Comparison of ENCODE assay signal across 14 mouse cellular contexts in the genomic region with DNA sequence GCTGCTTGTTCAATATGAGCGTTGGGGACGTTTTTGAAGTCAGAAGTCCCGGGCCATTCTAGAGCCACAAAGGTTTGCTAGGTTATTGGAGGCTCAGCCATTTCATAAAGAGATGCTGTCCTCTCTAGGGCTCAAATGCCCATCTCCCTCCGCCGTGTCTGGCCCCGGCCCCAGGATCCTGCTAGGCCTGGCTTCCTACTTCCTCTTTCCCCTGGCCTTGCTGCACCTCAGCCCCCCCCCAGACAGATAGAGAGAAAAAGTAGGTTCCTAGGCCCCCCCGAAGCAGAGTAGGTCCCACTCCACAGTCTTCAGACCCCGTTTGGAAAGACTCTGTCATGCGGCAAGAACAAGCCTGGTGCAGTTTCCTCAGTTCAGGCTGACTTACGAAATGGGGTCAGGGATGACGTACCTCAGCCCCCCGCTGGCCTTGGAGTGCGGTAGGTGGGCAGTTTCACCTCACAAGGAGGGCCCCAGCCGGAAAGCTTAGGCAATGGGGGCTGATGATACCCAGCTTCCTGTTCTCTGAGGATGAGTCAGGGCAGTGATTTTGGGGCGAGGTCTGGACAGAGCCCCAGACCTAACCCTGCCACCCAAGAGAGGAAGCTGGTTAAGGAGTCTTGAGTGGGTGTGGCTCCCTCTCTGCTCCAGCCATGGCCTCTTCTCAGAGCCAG. TPM values are rescaled to one million over a fixed set of nuclear protein-coding genes. Genes with fewer than 3 reads are reported as not detected.
DNase-seq lines count a peak whose midpoint lies in the region; ATAC-seq and TF ChIP-seq lines count a peak whose summit lies in the region.
"Had no signal": no experiment of that assay in that cellular context is flagged by ENCODE, and none has a peak within 500 bp of the region (broad histone marks: within the 10 kb centered on the region; RNA-seq: fewer than 3 reads in every experiment).

No protein-coding gene starts in this region.

- peaks cover 33% of the 10 kb centered on the region for H3K4me1 ChIP-seq in spleen, adult 2 months (ENCODE audit: control insufficient read depth, insufficient read depth, insufficient read length)
- peaks cover 17% of the 10 kb centered on the region for H3K4me1 ChIP-seq in liver, postnatal 0 days (ENCODE audit: insufficient read depth)
- H3K4me1 ChIP-seq in thymus, adult 2 months (replicated peaks; ENCODE audit: control insufficient read depth, insufficient read depth, low read length): peaks cover 50% of the 10 kb centered on the region

- no peak for TF ChIP-seq EP300 in liver, postnatal 0 days (IDR thresholded peaks at IDR 0.05; ENCODE audit: low read depth)

- no peak for TF ChIP-seq POLR2A in spleen, adult 2 months (IDR thresholded peaks at IDR 0.05; ENCODE audit: low read depth, low read length)
- TF ChIP-seq POLR2A in thymus, adult 2 months (IDR thresholded peaks at IDR 0.05; ENCODE audit: control insufficient read depth, extremely low read depth, insufficient read depth, low read length, poor library complexity): no peak

- intact Hi-C loops in gastrocnemius, postnatal 14 days (cut with DNase I; ENCODE audit: low total_unique reads): no loop called here

- H3K4me2 ChIP-seq in liver, postnatal 0 days (ENCODE audit: low read depth, low read length): peak overlapping the region; percentile 49
- H3K4me2 ChIP-seq: embryonic facial prominence, embryonic 12.5 days; hindbrain, embryonic 14.5 days had no signal

- peak overlapping the region; percentile 25; the same call in 1 of the 2 replicates for H3K4me3 ChIP-seq in spleen, adult 2 months (ENCODE audit: extremely low read depth, insufficient read depth, insufficient read length)
- H3K4me3 ChIP-seq in liver, postnatal 0 days (ENCODE audit: low read depth, low read length): peak overlapping the region; percentile 15; the same call in 1 of the 2 replicates
- H3K4me3 ChIP-seq in thymus, adult 2 months (ENCODE audit: control insufficient read depth, insufficient read depth, low read length): no peak overlapping the region
- H3K4me3 ChIP-seq: embryonic facial prominence, embryonic 12.5 days; left cerebral cortex, adult 2 months had no signal

- peaks cover 28% of the 10 kb centered on the region for H3K36me3 ChIP-seq in spleen, adult 2 months (ENCODE audit: control insufficient read depth, insufficient read depth, low read length)
- H3K36me3 ChIP-seq in liver, postnatal 0 days (replicated peaks; ENCODE audit: insufficient read depth, low read length): peaks cover 2% of the 10 kb centered on the region
- H3K36me3 ChIP-seq in thymus, adult 2 months (ENCODE audit: control insufficient read depth, insufficient read depth, low read length): peaks cover 20% of the 10 kb centered on the region
- H3K36me3 ChIP-seq: embryonic facial prominence, embryonic 12.5 days had no signal

- ATAC-seq in liver, postnatal 0 days: peak; percentile 53
- ATAC-seq in erythroblast, adult 5-6 weeks (replicated peaks; ENCODE audit: low FRiP score, poor library complexity, severe bottlenecking): no peak

- H3K9ac ChIP-seq in liver, postnatal 0 days (replicated peaks): no peak overlapping the region
- H3K9ac ChIP-seq: embryonic facial prominence, embryonic 12.5 days; hindbrain, embryonic 14.5 days had no signal

- WGBS in spleen, adult 2 months: 19% methylated on average over 15 of the region's 15 CpGs
- WGBS in liver, postnatal 0 days (ENCODE audit: insufficient replicate concordance): 37% methylated on average over 15 of the region's 15 CpGs
- WGBS in thymus, adult 2 months: 54% methylated on average over 15 of the region's 15 CpGs

- H3K9me3 ChIP-seq in liver, postnatal 0 days (ENCODE audit: low read length): no peaks in the 10 kb centered on the region
- H3K9me3 ChIP-seq: embryonic facial prominence, embryonic 12.5 days had no signal

- TF ChIP-seq CTCF in spleen, adult 2 months (IDR thresholded peaks at IDR 0.05; ENCODE audit: extremely low read depth, insufficient read depth, insufficient read length, insufficient replicate concordance): no peak
- no peak for TF ChIP-seq CTCF in liver, postnatal 0 days (IDR thresholded peaks at IDR 0.05; ENCODE audit: low read depth)
- TF ChIP-seq CTCF in thymus, adult 2 months (IDR thresholded peaks at IDR 0.05; ENCODE audit: borderline replicate concordance, control insufficient read depth, extremely low read depth, insufficient read depth, low read length, poor library complexity): no peak

- H3K27me3 ChIP-seq in spleen, adult 2 months (ENCODE audit: control insufficient read depth, insufficient read depth, low read length): no peaks in the 10 kb centered on the region
- H3K27me3 ChIP-seq in liver, postnatal 0 days (ENCODE audit: insufficient read depth, low read length): no peaks in the 10 kb centered on the region
- no peaks in the 10 kb centered on the region for H3K27me3 ChIP-seq in thymus, adult 2 months (ENCODE audit: control insufficient read depth, insufficient read depth, low read length)

- DNase-seq in gastrocnemius, postnatal 14 days: peak; percentile 4
- DNase-seq in gastrocnemius, adult 18-20 months (ENCODE audit: low spot score): no peak
- no peak for DNase-seq in spleen, adult 2 months (ENCODE audit: low read depth in 1 of 2, low spot score in 2 of 2)
- no peak for DNase-seq in spleen, postnatal 14 days (ENCODE audit: low spot score in 2 of 2)
- DNase-seq in liver, postnatal 0 days: peak; percentile 64
- peak; percentile 74 to 80 for DNase-seq in natural killer cell, adult 2 months (ENCODE audit: low spot score in 2 of 2)
- no peak for DNase-seq in thymus, adult 2 months

- H3K27ac ChIP-seq in spleen, adult 2 months (ENCODE audit: insufficient read depth, low read length): peak overlapping the region; percentile 84
- H3K27ac ChIP-seq in liver, postnatal 0 days (ENCODE audit: low read depth): peak overlapping the region; percentile 48; the same call in 1 of the 2 replicates
- H3K27ac ChIP-seq in thymus, adult 2 months (ENCODE audit: control insufficient read depth, insufficient read depth, low read length): no peak overlapping the region
- H3K27ac ChIP-seq: embryonic facial prominence, embryonic 12.5 days; hindbrain, embryonic 14.5 days; kidney, postnatal 0 days; left cerebral cortex, adult 2 months had no signal

RNA-seq across cellular contexts. Expression of gene Fmnl1, which starts 7.0 kb away (rescaled TPM):
- 1 to 10 TPM; 6.7 to 7.3 TPM for total RNA-seq in gastrocnemius, postnatal 14 days (2021)
- total RNA-seq in gastrocnemius, adult 18-20 months (2021): 1 to 10 TPM; 5.1 to 8.1 TPM
- polyA plus RNA-seq in spleen, adult 2 months (2012; rRNA removed): 137 and 147 TPM in 2 replicates
- 4.1 and 5.9 TPM in 2 replicates for polyA plus RNA-seq in liver, postnatal 0 days (2015; fragmentation: Nextera tagmentation; extraction: Ambion mirVana)
- polyA plus RNA-seq in thymus, adult 2 months (2012; rRNA removed): 235 and 264 TPM in 2 replicates
- 70.7 and 93.0 TPM in 2 replicates for total RNA-seq in erythroblast, adult 5-6 weeks (2015; ENCODE audit: low replicate concordance)
- total RNA-seq in erythroblast, adult 5-6 weeks (2017; ENCODE audit: low replicate concordance): 8.6 and 16.9 TPM in 2 replicates

RNA-seq across cellular contexts. Expression of gene 1700023F06Rik, which starts 30.4 kb away (rescaled TPM):
- not detected for total RNA-seq in gastrocnemius, postnatal 14 days (2021)
- not detected for total RNA-seq in gastrocnemius, adult 18-20 months (2021)
- not detected in 2 replicates for polyA plus RNA-seq in spleen, adult 2 months (2012; rRNA removed)
- polyA plus RNA-seq in liver, postnatal 0 days (2015; fragmentation: Nextera tagmentation; extraction: Ambion mirVana): 0.09 TPM in 1 of 2 replicates, not detected in the other
- 0.23 and 0.35 TPM in 2 replicates for polyA plus RNA-seq in thymus, adult 2 months (2012; rRNA removed)
- not detected in 2 replicates for total RNA-seq in erythroblast, adult 5-6 weeks (2015; ENCODE audit: low replicate concordance)
- total RNA-seq in erythroblast, adult 5-6 weeks (2017; ENCODE audit: low replicate concordance): not detected in 2 replicates
- polyA plus RNA-seq: neural tube, embryonic 11.5 days had no signal

RNA-seq across cellular contexts. Expression of gene Spata32, which starts 40.3 kb away (rescaled TPM):
- not detected for total RNA-seq in gastrocnemius, postnatal 14 days (2021)
- not detected for total RNA-seq in gastrocnemius, adult 18-20 months (2021)
- polyA plus RNA-seq in spleen, adult 2 months (2012; rRNA removed): not detected in 2 replicates
- not detected in 2 replicates for polyA plus RNA-seq in liver, postnatal 0 days (2015; fragmentation: Nextera tagmentation; extraction: Ambion mirVana)
- not detected in 2 replicates for polyA plus RNA-seq in thymus, adult 2 months (2012; rRNA removed)
- not detected in 2 replicates for total RNA-seq in erythroblast, adult 5-6 weeks (2015; ENCODE audit: low replicate concordance)
- total RNA-seq in erythroblast, adult 5-6 weeks (2017; ENCODE audit: low replicate concordance): not detected in 2 replicates
- polyA plus RNA-seq: embryonic facial prominence, embryonic 12.5 days; kidney, postnatal 0 days; lung, embryonic 16.5 days; neural tube, embryonic 11.5 days had no signal

RNA-seq across cellular contexts. Expression of gene Hexim2, which starts 45.7 kb away (rescaled TPM):
- total RNA-seq in gastrocnemius, postnatal 14 days (2021): 1 to 10 TPM; 2.7 to 3.8 TPM
- 1 to 10 TPM; 3.3 to 4.4 TPM for total RNA-seq in gastrocnemius, adult 18-20 months (2021)
- 2.3 and 3.0 TPM in 2 replicates for polyA plus RNA-seq in spleen, adult 2 months (2012; rRNA removed)
- 3.4 and 3.7 TPM in 2 replicates for polyA plus RNA-seq in liver, postnatal 0 days (2015; fragmentation: Nextera tagmentation; extraction: Ambion mirVana)
- 4.9 and 6.9 TPM in 2 replicates for polyA plus RNA-seq in thymus, adult 2 months (2012; rRNA removed)
- total RNA-seq in erythroblast, adult 5-6 weeks (2015; ENCODE audit: low replicate concordance): 0.96 and 3.1 TPM in 2 replicates
- total RNA-seq in erythroblast, adult 5-6 weeks (2017; ENCODE audit: low replicate concordance): 2.4 and 9.5 TPM in 2 replicates

Comparison
In these comparisons a context has a peak if more than half of its experiments do, and no peak if none do; other contexts are left out.
1. DNase-seq: peak in gastrocnemius, postnatal 14 days (single experiment), liver, postnatal 0 days (single experiment) and natural killer cell, adult 2 months (2 of 2); none in gastrocnemius, adult 18-20 months (single experiment), spleen, adult 2 months (0 of 2), spleen, postnatal 14 days (0 of 2) and thymus, adult 2 months (single experiment).